Mouse (Mus musculus): ENCODE results near the gene Mbl2. TPM values are rescaled to one million over a fixed set of nuclear protein-coding genes. Genes with fewer than 3 reads are reported as not detected.
"Not testable (repeated sequence)": the region's sequence is repeated elsewhere in the genome, so short reads cannot be mapped to it uniquely, and the experiment has no call there.

Mbl2 gene
- total and polyA plus RNA-seq, 3 experiments = not detected

DNA sequence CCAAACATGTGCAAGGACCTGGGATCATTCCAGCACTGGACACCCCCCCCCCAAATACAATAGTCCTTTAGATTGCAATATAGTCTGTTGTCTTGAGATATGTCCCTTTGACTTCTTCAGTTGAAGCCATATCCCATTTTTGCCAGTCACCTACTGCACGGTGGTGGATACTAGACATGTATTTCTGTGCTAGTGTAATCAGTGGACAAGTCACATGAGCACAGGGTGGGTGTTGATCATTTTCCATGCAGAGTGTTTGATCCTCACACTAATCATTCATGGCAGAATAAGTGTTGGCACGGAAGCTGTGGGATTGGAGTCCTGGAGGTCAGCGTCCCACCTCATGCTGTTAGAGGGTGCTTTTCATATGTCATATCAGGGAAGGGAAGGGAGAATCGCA is 26.9 kb upstream of the Mbl2 start:
- Histone ChIP-seq H3K9ac (ENCODE audit: low read depth, low read length) (no peak overlapping the region), H3K27ac (no peak overlapping the region), H3K27me3 (ENCODE audit: control insufficient read depth, insufficient read depth, low read length) (no peaks in the 10 kb centered on the region), H3K4me3 (no peak overlapping the region), H3K79me2 (replicated peaks; ENCODE audit: control insufficient read depth, insufficient read depth, low read length) (no peaks in the 10 kb centered on the region), H3K4me1 (ENCODE audit: control insufficient read depth, insufficient read depth, low read length) (no peaks in the 10 kb centered on the region), H3K36me3 (ENCODE audit: control insufficient read depth, insufficient read depth, low read length) (no peaks in the 10 kb centered on the region)
- TF ChIP-seq CTCF (IDR thresholded peaks at IDR 0.05) = no peak
- TF ChIP-seq POLR2A (IDR thresholded peaks at IDR 0.05; ENCODE audit: insufficient read depth, low read depth, low read length) = no peak
- no peak for TF ChIP-seq EP300 (IDR thresholded peaks at IDR 0.05; ENCODE audit: insufficient read depth, low read depth, low read length)
- 73% methylated on average over 4 of the region's 4 CpGs for WGBS
- intact Hi-C loops (cut with DNase I) = loop anchor here (2.0 to 10.0 kb wide), 2 partner anchors 381 to 521 kb away; no protein-coding TSS in a partner anchor
- no peak for DNase-seq

DNA sequence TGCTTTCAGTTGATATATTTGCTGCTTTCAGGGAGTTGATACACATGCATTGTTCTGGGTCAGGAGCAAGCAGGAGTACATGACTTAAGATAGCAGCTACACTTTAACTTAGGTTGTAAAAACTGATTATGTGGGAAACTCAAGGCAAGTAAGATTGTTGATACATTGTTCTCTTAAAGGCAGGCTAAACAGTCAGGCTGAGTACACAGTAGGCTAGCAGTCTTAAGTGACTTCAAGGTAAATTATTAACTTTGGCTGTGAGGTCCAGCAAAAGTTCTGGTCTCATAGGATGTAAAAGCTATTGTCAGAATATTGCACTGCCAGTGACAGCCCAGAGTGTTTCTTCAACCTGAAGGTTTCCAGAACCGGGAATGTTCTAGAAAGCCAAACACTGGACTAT is 25.8 kb upstream of the Mbl2 start:
- H3K27me3 ChIP-seq (ENCODE audit: control insufficient read depth, insufficient read depth, low read length) = no peaks in the 10 kb centered on the region
- DNase-seq = no peak
- no peaks in the 10 kb centered on the region for H3K79me2 ChIP-seq (replicated peaks; ENCODE audit: control insufficient read depth, insufficient read depth, low read length)
- H3K4me1 ChIP-seq (ENCODE audit: control insufficient read depth, insufficient read depth, low read length) = no peaks in the 10 kb centered on the region
- 71% methylated on average over 1 of the region's 1 CpGs for WGBS
- intact Hi-C loops (cut with DNase I) = loop anchor here (10.0 kb wide), 1 partner anchor 522 kb away; no protein-coding TSS in a partner anchor
- no peak overlapping the region for H3K27ac ChIP-seq
- H3K36me3 ChIP-seq (ENCODE audit: control insufficient read depth, insufficient read depth, low read length) = no peaks in the 10 kb centered on the region
- TF ChIP-seq CTCF (IDR thresholded peaks at IDR 0.05) (no peak), EP300 (IDR thresholded peaks at IDR 0.05; ENCODE audit: insufficient read depth, low read depth, low read length) (no peak), POLR2A (IDR thresholded peaks at IDR 0.05; ENCODE audit: insufficient read depth, low read depth, low read length) (no peak)
- H3K4me3 ChIP-seq = no peak overlapping the region
- no peak overlapping the region for H3K9ac ChIP-seq (ENCODE audit: low read depth, low read length)

DNA sequence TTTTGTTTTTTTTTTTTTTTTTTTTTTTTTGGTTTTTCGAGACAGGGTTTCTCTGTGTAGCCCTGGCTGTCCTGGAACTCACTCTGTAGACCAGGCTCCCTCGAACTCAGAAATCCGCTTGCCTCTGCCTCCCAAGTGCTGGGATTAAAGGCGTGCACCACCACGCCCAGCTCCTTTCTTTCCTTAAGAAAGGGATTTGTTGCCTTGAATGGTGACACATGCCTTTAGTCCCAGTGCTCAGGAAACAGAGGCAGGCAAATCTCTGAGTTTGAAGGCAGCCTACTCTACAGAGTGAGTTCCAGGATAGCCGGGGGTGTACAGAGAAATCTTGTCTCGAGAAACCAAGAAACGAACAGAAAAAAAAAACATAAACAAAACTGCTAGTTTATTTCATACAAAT is 23.7 kb upstream of the Mbl2 start:
- H3K27ac ChIP-seq = not testable (repeated sequence)

DNA sequence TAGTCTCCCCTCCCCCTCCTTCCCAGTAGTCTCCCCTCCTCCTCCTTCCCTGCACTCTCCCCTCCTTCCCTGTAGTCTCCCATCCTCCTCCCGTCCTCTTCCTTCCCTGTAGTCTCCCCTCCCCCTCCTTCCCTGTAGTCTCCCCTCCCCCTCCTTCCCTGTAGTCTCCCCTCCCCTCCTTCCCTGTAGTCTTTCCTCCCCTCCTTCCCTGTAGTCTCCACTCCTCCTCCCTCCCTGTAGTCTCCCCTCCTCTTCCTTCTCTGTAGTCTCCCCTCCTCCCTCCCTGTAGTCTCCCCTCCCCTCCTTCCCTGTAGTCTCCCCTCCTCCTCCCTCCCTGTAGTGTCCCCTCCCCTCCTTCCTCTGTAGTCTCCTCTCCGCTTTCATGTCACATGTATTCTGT is 18.7 kb upstream of the Mbl2 start:
- no peak for TF ChIP-seq POLR2A (IDR thresholded peaks at IDR 0.05; ENCODE audit: insufficient read depth, low read depth, low read length)
- H3K79me2 ChIP-seq (replicated peaks; ENCODE audit: control insufficient read depth, insufficient read depth, low read length) = no peaks in the 10 kb centered on the region
- H3K27ac ChIP-seq = no peak overlapping the region
- no peak overlapping the region for H3K4me3 ChIP-seq
- H3K4me1 ChIP-seq (ENCODE audit: control insufficient read depth, insufficient read depth, low read length) = no peaks in the 10 kb centered on the region
- no peak for DNase-seq
- no peak overlapping the region for H3K9ac ChIP-seq (ENCODE audit: low read depth, low read length)
- no peaks in the 10 kb centered on the region for H3K36me3 ChIP-seq (ENCODE audit: control insufficient read depth, insufficient read depth, low read length)
- WGBS = 26% methylated on average over 2 of the region's 2 CpGs
- intact Hi-C loops (cut with DNase I) = no loop called here
- no peaks in the 10 kb centered on the region for H3K27me3 ChIP-seq (ENCODE audit: control insufficient read depth, insufficient read depth, low read length)

More for the DNA sequence above, 23.7 kb upstream of the Mbl2 start:
- H3K4me1 ChIP-seq (ENCODE audit: control insufficient read depth, insufficient read depth, low read length); H3K79me2 ChIP-seq (replicated peaks; ENCODE audit: control insufficient read depth, insufficient read depth, low read length); DNase-seq; H3K9ac ChIP-seq (ENCODE audit: low read depth, low read length); H3K4me3 ChIP-seq; H3K36me3 ChIP-seq (ENCODE audit: control insufficient read depth, insufficient read depth, low read length); H3K27me3 ChIP-seq (ENCODE audit: control insufficient read depth, insufficient read depth, low read length): not testable (repeated sequence)
- intact Hi-C loops (cut with DNase I) = loop anchor here (10.0 kb wide), 1 partner anchor 524 kb away; no protein-coding TSS in a partner anchor
- WGBS = 79% methylated on average over 8 of the region's 8 CpGs

DNA sequence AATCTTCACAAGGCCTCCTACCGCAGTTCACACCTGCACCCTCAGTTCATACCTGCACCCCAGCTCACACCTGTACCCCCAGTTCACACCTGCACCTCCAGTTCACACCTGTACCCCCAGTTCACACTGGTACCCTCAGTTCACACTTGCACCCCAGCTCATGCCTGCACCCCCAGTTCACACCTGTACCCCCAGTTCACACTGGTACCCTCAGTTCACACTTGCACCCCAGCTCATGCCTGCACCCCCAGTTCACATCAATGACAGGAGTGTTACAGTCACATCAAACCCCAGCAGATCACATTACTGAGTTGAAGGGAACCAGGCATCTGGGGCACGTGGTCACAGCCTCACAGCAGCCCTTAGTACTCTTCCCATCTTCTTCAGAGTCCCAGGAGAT is 17.0 kb upstream of the Mbl2 start:
- H3K4me3 ChIP-seq; H3K27ac ChIP-seq; H3K4me1 ChIP-seq (ENCODE audit: control insufficient read depth, insufficient read depth, low read length); H3K9ac ChIP-seq (ENCODE audit: low read depth, low read length); H3K36me3 ChIP-seq (ENCODE audit: control insufficient read depth, insufficient read depth, low read length); intact Hi-C loops (cut with DNase I); H3K27me3 ChIP-seq (ENCODE audit: control insufficient read depth, insufficient read depth, low read length); H3K79me2 ChIP-seq (replicated peaks; ENCODE audit: control insufficient read depth, insufficient read depth, low read length); DNase-seq: not testable (repeated sequence)
- 65% methylated on average over 2 of the region's 2 CpGs for WGBS

DNA sequence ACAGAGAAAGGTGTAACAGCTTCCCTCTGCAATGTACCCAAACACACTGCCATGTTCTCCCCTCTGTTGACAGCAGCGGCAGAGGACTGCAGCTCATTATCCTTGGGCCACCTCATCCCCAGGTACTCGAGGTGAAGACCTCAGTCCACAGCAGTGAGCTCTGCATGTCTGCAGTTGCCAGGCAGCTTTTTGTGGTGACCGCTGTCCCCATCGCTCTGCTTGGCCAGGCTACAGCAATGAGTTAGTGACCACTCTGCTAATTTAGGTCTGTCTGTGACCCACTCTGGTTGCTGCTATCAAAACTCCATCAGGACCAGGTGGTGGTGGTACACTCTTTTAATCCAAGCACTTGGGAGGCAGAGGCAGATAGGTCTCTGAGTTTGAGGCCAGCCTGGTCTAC is 16.6 kb upstream of the Mbl2 start:
- no peaks in the 10 kb centered on the region for H3K79me2 ChIP-seq (replicated peaks; ENCODE audit: control insufficient read depth, insufficient read depth, low read length)
- no peak for DNase-seq
- no peak overlapping the region for H3K4me3 ChIP-seq
- WGBS = 67% methylated on average over 4 of the region's 4 CpGs
- intact Hi-C loops (cut with DNase I) = no loop called here
- no peaks in the 10 kb centered on the region for H3K27me3 ChIP-seq (ENCODE audit: control insufficient read depth, insufficient read depth, low read length)
- no peaks in the 10 kb centered on the region for H3K4me1 ChIP-seq (ENCODE audit: control insufficient read depth, insufficient read depth, low read length)
- no peak overlapping the region for H3K27ac ChIP-seq
- H3K9ac ChIP-seq (ENCODE audit: low read depth, low read length) = no peak overlapping the region
- no peaks in the 10 kb centered on the region for H3K36me3 ChIP-seq (ENCODE audit: control insufficient read depth, insufficient read depth, low read length)
- no peak for TF ChIP-seq POLR2A (IDR thresholded peaks at IDR 0.05; ENCODE audit: insufficient read depth, low read depth, low read length)
- no peak for TF ChIP-seq CTCF (IDR thresholded peaks at IDR 0.05)
- TF ChIP-seq EP300 (IDR thresholded peaks at IDR 0.05; ENCODE audit: insufficient read depth, low read depth, low read length) = no peak

DNA sequence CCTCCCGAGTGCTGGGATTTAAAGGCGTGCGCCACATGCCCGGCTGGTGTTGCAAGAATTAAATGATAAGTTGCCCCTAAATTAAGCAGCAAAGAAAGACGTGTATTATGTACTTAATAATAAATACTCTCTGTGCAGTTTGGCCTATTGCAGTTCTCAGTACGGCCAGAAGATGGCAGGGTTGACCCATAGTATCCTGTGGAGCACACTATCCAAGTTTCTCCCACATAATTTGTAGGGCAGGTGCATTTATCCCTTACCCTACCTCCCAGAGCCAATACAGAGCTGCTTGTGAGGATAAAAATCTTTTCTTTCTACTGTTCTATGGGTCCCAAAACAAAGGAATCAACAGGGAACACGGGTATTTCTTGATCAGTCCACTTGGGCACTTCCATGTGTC is 15.4 kb upstream of the Mbl2 start:
- Histone ChIP-seq H3K36me3 (ENCODE audit: control insufficient read depth, insufficient read depth, low read length) (no peaks in the 10 kb centered on the region), H3K27ac (no peak overlapping the region), H3K4me3 (no peak overlapping the region), H3K4me1 (ENCODE audit: control insufficient read depth, insufficient read depth, low read length) (no peaks in the 10 kb centered on the region), H3K9ac (ENCODE audit: low read depth, low read length) (no peak overlapping the region), H3K79me2 (replicated peaks; ENCODE audit: control insufficient read depth, insufficient read depth, low read length) (no peaks in the 10 kb centered on the region), H3K27me3 (ENCODE audit: control insufficient read depth, insufficient read depth, low read length) (no peaks in the 10 kb centered on the region)
- intact Hi-C loops (cut with DNase I) = loop anchor here (1.0 kb wide), 1 partner anchor 337 kb away; no protein-coding TSS in a partner anchor
- 15% methylated on average over 7 of the region's 7 CpGs for WGBS
- TF ChIP-seq EP300 (IDR thresholded peaks at IDR 0.05; ENCODE audit: insufficient read depth, low read depth, low read length) (no peak), CTCF (IDR thresholded peaks at IDR 0.05) (peak; percentile 87), POLR2A (IDR thresholded peaks at IDR 0.05; ENCODE audit: insufficient read depth, low read depth, low read length) (no peak)
- peak; percentile 15 to 57 for DNase-seq

DNA sequence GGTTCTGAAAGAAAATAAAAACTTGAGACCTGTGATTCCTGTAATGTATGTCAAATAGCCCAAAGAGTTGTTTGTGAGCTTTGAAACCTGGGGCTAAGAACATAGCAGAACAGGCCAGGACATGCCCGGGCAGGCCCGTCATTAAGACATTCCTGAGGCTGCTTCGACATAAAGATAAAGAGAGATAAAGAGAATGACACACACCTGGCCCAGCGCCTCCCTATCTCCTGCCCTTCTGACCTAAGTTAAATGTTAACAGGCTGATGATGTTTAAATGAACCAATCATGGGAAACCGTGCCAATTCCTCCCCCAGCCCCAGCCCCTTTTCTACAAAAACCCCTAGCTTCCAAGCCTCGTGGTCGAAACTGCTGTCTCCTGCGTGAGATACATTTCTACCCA is 10.1 kb upstream of the Mbl2 start:
- H3K4me1 ChIP-seq (ENCODE audit: control insufficient read depth, insufficient read depth, low read length); H3K79me2 ChIP-seq (replicated peaks; ENCODE audit: control insufficient read depth, insufficient read depth, low read length); H3K4me3 ChIP-seq; intact Hi-C loops (cut with DNase I); H3K27ac ChIP-seq; H3K9ac ChIP-seq (ENCODE audit: low read depth, low read length); DNase-seq; H3K27me3 ChIP-seq (ENCODE audit: control insufficient read depth, insufficient read depth, low read length); H3K36me3 ChIP-seq (ENCODE audit: control insufficient read depth, insufficient read depth, low read length): not testable (repeated sequence)
- WGBS = 44% methylated on average over 8 of the region's 8 CpGs
